Mouse (Mus musculus): ENCODE measurements around the gene Aatf.
A peak's percentile ranks its signal among the peaks of the same experiment; 100 is the strongest.

Aatf gene

DNA sequence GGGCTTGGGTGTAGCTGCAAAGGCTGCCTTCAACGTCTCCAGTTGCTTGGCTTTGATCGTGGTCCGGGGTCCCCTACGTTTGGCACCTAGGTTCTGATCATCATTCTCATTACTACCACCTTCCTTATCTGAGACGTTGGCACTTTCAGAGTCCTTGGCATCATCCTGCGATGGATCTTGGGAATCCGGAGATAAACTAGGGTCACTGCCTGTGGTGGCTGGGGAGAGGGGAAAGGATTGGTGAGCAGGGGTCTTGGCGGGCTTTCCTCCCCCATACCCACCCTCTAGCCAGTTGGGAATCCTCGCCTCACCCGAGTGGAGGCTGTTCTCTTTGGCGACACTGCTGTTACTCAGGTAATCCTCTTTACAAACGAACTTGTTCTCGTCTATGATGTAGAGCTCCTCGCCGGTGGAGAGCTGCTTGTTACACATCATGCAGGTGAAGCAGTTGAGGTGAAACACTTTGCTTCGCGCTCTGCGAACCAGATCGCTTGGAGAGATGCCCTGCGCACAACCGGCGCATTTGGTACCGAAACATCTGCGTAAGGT lies 8.5 kb upstream of the Aatf start:
- DNase-seq (ENCODE audit: low spot score) = no peak

DNA sequence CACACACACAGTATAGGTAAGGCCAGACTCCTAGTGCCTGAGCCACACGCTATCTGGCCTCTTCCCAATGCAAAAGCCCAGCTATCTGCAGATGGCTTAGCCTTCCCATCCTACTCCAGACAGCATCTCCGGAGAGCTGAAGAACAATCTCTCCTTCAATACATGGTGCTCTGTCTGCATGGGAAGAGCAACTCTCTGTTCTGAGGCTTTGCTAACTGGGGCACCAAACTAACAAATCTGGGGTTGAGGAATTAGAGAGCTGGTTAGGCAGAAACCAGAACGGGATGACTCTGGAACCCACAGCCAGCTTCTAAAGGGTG lies 7.7 kb upstream of the Aatf start:
- DNase-seq (ENCODE audit: low spot score) = no peak

DNA sequence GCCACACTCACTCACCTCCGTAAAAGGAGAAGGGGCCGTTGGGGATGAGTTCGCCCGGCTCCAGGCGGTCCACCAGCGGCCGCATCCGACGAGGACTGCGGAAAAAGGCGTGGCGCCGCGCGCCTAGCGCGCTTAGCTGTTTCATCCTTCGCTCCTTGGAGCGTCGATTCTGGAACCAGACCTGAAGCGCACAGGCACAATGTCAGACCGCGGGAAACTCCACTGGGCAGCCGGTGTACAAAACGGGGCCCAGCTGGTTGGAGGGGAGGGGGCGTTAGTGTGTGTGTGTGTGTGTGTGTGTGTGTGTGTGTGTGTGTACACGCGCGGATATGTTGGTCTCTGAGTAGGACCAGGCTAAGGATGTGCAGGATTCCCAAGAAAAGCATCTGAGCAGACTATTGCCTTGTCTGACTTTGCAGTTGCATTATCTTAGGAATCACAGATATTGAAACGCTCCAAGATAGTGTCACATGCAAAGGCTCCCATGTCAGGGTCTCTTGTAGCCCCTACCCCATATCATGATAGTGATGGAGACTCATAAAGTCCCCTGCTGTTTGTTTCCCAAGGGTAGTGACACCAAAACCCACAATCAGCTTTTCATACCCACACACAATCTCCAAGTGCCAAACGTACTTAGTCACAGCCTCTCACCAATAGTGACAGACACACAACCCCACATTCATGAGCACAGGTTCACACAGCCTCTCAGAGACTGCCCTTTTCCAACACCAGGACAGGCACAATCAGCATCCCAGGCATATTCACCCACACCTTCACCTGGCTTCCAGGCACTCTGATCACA lies 7.1 kb upstream of the Aatf start:
- no peak for DNase-seq (ENCODE audit: low spot score)

DNA sequence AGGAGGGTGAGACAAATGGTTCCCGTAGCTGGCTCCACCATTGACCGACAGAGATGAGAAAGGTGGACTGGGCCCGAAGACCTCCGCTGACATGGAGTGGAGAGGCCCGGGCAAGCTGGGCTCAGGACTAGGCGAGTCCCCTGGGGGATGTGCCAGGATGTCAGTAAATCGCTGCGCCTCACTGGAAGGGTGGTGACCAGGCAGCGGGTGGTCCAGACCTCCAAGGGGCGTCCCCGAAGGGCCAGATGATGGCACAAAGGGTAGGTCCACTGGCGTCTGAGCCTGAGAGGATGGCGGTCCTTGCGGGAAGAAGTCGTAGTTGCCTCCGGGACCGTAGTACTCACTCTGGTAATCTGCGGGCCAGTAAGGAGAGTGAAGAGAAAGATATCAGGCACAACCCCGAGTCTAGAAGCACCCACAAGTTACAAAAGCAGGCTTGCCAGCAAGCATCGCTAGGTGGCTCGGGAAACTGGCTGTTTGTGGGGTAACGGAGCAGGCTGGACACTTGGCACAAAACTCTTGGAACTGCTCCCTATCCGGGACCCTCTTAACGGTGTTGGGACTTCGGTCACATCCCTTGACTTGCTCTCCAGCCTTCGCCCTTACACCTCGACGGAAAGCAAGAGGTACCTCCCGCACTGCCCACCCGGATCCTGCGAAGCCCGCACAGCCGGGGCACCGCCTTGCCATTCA lies 6.4 kb upstream of the Aatf start:
- no peak for DNase-seq (ENCODE audit: low spot score)

DNA sequence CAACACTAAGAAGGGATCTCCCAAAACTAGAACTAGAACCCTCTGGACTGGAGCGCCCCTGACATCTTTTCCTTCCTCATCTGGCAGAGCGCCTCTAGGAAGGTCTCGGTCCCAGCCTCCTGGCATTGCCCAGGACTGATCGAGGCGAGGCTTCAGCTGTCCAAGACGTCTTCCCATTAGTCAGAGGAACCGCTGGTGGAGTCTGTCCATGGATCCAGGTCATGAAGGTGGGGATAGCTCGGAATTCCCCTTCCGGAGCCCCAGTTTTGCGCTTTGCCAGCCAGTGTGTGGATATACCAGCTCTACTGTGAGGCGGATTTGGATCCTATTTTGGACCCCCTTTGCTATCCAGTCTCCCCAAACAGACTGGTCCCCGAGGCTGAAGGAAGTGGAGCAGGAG lies 5.7 kb upstream of the Aatf start:
- DNase-seq (ENCODE audit: low spot score) = no peak

DNA sequence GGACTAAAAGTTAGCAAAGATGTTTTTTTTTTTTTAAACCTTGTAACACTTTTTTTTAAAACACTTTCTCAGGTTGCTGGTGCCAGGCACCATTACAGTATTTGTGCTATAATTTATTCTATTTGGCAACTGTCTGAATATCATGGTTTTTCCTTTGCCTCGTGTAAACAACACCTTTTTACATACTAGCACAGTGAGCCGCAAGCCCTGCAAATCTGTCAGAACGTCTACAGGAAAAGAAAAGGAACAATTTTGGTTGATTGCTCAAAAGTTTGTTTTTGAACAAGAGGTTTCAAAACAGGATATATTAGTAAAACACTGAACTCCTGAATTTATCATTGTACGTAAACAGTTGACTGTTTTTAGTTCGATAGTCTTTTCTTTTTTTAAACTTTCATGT lies 4.9 kb upstream of the Aatf start:
- no peak for DNase-seq (ENCODE audit: low spot score)

DNA sequence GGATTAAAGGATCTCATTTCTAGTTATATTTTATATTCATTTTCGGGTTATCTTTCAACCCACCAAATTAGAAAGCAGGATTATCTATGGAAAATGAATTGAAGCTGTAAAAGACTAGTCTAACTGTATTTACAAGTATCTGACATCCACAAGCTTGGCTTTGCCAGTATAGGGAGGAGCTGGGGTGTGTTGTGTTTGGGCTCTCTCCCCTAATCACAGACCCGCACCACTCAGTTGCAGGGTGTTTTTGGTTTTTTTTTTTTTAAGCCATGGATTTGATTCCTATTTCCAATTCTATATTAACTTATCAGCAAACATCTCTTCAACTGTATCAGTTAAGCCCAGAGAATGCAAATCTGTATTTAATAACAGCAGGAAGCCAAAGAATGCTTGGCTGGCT lies 4.1 kb upstream of the Aatf start:
- no peak for DNase-seq (ENCODE audit: low spot score)

DNA sequence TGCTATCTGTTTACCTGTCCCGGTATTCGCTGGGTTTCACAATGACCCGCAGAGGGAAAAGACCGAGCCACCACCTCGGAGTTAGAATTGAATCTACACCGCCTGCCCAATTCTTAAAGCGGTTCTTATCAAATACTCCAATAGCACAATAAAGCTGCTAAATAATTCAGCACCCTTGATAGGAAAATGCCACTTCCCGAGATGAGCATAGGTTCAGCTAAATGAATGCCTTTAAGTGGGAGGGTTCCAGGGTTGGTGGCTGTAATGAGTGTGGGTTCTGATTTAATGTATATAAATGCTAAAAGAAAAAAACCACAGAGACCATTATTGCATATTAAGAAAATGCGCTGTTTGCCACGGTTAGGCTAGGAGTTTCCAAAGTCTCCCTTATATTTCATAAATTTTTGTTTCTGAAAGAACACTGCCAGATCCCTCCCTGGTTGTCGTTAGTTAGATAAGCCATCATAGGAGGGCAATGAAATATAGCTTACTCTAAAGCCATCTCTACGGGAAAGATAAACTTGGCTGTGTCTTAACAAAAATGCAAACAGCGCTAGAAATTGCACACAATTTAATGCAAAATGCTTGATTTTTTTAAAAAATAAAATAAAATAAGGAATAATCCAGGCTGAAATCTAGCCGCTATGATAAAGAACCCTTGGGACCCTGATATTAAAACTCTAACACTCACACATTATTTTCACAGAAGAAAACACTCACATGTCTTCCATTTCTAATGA lies 3.3 kb upstream of the Aatf start:
- no peak for DNase-seq (ENCODE audit: low spot score)

DNA sequence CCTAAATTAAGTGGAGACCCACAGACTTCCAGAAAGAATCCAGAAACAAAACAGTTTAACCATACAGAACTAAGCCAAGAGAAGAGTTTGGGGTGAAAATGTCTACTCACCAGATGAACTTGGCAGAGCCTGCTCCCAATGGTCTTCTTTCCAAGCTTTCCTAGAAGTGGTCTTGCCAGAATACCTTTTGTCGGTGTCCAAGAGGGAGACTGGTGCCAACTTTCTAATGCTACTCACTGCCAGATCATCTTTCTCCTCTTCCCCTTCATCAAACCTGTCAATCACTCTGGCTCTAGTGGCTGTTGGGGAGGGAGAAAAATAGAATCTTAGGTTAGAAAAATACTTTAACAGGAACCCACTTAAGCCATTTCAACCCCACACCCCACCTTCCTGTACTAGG lies 1.3 kb downstream of the Aatf start:
- no peak for DNase-seq (ENCODE audit: low spot score)

DNA sequence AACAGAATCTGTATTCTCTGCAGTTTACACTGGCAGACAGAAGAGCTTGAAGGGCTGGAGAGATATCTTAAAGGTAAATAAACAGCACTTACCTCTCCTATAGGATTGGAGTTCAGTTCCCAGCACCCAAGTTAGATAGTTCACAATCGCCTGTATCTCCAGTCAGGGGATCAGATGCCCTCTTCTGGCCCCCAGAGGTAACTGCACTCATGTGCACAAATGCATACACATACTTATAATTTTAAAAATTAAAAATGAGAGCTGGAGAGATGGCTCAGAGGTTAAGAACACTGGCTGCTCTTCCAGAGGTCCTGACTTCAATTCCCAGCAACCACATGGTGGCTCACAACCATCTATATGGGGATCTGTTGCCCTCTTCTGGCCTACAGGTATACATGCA lies 9.0 kb downstream of the Aatf start:
- no peak for DNase-seq (ENCODE audit: low spot score)

DNA sequence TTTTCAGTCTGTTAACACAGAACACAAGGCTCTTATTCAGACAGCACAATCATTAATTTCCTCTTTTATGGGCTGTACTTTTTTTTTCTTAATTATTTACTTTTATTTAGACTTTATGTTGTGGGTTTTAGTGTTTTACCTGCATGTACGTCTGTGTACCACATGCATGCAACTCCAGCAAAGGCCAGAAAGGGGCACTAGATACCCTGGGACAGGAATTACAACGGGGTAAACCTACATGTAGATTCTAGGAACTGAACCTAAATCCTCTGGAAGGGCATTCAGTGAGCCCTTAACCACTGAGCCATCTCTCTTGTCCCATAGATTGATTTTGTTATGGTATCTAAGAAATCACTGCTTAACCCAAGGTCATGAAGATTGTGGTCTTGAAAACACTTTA lies 15.4 kb downstream of the Aatf start:
- peak; percentile 31 for DNase-seq (ENCODE audit: low spot score)

DNA sequence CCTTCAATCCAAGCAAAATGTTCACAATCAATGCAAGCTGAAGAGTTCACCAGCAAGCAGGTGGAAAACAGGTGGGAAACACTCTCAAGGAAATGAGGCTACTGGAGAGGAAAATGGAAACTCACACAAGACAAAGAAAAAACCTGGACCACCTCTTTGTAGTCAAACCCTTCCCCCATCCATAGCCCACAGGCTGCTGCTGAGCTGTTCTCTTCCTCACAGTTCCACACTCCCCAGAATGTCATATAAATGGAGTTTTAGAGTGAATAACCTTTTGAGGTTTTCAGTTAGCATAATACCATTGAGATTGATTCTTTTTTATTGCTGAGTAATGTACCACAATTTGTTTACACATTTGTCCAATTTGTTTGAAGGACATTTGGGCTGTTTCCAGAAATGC lies 16.4 kb downstream of the Aatf start:
- DNase-seq (ENCODE audit: low spot score) = no peak

DNA sequence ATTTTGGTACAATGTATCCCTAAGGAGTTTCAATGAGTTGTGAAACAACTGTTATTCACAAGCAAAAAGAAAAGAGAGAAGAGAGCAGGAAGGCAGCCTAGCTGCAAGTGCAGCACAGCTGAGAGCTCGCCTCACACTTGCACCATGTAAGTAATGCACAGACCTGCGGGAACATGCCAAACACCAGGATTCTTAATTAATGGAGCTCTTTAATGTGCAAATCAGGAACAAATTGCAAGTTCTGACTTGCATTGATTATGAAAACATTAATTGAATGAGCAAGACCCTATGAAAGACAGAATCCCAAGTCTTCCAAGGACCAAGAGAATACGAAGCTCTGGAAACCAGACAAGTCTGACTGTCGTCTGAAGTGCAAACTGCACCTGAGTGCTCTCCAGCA lies 17.5 kb downstream of the Aatf start:
- DNase-seq (ENCODE audit: low spot score) = no peak

DNA sequence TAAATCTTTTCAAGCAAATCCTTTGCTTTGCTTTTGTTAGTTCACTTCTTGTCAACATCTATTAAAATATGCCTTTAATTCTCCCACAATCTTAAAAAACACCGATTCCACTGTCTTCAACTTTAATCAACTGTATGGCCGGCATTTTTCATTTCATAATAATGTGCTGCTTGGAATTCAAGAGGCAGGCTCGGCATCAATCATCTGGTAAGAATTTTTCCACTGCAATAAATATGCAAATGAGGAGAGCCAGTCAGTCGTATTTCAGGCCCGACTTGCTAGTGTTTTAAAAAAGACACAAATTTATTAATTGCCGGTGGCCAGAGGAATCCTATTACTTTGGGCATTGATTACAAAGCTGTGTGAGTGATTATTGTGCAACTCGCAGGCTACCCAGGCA lies 31.7 kb downstream of the Aatf start:
- no peak for DNase-seq (ENCODE audit: low spot score)

DNA sequence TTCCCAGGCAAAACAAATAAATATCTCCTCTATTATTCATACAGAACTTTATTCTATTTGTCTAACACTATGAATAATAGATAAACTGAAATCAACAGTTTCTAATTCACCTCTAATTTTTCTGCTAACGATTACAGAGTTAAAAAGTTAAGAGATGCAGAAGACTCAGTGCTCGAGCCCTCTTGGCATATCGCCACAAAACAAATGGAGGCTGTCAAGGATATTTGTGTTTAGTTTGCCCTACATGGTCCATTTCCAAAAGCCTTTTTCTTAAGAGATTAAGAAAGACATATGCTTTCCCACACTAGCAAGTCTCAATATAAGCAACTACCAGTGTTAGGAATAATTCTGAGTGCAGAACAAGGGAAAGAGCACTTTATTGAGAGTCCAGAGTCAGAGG lies 32.9 kb downstream of the Aatf start:
- DNase-seq (ENCODE audit: low spot score) = no peak

DNA sequence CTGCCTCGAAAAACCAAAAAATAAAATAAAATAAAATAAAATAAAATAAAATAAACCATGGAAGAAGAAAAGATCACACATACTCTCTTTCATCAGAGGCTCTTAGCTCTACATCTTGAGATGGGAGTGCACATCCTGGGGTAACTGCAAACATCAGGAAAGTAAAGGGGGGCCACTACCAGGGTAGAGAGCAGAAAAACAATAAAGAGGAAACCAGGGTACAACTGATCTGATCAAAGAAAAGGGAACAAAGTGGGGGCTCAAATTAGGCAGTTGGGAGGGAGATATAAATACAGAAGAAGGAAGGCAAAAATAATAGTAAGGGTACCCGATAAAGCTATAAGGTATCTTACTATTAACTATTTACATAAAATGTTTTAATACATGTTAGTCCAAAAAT lies 36.7 kb downstream of the Aatf start:
- no peak for DNase-seq (ENCODE audit: low spot score)

DNA sequence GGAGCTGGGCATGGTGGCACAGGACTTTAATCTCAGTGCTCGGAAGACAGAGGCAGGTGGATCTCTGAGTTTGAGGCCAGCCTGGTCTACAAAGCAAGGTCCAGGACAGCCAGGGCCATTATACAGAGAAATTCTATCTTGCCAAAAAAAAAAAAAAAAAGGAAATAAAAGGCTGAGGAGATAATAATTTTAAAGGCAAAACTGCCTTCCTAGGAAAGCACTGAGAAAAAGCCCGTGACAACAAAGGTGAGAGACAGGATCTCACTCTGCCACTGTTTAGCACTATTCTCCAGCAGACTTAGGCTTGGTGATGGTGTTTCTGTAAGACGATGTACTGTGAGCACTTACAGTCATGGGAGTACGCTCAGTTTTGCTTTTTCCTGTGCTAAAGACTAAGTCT lies 37.3 kb downstream of the Aatf start:
- no peak for DNase-seq (ENCODE audit: low spot score)

DNA sequence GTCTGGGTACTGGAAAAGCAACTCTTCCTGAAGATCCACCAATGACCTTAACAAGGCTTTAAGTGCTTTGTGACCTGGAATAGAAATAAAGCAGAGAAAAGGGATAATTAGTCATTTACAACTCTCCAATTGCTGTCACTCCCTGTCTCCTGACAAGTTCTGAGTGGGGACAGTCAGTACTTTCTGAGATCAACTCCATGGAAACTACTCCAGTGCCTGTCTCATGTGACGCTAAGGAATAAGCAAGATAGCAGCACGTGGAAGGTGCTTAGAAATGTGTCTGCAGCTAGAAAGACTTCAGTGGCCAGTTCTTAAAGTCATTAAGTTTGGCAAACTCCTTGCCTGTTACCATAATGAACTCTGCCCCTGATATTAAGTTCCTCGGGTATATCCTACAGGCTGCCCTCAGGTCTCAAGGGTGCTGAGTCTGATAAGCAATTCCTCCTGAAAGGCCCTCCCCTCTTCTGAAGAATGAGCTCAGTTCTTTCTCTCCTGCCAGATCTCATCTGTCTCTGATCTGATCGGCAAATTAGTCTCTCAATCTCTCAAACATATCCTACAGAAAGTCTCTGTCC lies 40.1 kb downstream of the Aatf start:
- no peak for DNase-seq (ENCODE audit: low spot score)

DNA sequence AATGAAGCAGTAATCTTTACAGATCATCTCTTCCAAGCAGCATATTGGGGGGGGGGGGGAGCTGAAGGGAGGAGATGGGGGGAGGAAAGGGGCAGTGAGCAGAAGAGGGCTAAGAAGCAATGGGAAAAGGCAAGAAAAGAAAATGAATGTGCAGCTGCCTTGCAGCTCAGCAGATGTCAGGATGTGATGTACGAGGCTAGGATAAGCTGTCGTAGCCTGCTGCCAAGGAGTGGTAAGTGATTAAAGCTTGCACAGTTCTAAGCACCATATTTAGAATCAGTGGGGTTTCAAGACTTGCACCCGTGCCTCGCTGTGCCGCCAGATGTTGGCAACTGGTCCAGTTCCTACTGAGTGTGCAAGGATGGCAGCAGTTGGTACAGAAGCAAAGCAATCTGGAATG lies 48.8 kb downstream of the Aatf start:
- no peak for DNase-seq (ENCODE audit: low spot score)

DNA sequence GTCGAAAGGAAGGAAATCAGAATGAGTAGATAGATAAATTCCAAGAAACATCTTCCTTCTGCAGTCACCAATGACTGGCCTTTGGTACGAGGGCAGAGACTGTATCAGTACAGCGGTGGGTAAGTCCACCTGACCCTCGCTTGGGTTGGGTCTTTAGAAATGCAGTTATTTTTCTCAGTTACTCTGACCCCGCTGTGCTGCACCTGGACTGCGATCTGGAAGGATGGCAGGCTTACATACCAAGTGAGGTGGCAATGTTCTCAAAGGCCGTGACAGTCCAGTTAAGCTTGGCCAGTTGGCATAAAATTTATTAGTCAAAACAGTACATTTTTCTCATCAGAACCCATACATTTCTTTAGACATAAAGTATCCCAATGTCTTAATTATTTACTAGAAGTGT lies 59.4 kb downstream of the Aatf start:
- no peak for DNase-seq (ENCODE audit: low spot score)

DNA sequence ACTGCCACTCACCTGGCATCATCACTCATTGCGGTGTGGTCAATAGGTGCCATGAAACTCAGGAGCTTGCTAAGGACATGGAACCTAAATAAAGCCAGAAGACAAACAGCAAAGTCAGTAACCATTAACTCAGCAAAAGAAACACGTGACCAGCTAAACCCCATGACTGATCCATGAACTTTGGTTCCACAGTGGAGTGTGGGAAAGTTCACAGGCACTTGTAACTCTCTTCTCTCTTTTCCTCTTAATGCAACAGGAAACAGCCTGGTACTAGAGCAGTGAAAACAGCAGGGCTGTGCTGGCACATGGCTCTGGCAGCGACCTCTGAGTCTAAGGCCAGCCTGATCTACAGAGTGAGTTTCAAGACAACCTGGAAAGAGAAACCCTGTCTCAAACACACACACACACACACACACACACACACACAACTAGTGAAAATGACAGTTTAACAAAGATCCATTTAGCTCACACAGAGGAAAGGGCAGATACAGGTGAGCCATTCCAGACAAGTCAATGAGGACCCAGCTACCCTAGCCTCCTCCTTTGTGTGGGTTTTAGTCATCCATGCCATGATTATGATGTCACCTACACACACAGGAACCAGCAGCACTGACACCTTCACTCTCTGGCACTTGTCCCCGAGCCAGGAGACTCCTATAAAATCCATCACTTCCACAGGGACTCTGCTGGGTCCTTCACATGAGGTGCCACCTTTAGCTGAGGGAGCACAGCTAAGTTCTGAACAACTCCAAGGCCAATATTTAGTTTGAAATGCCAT lies 70.6 kb downstream of the Aatf start:
- DNase-seq (ENCODE audit: low spot score) = no peak

DNA sequence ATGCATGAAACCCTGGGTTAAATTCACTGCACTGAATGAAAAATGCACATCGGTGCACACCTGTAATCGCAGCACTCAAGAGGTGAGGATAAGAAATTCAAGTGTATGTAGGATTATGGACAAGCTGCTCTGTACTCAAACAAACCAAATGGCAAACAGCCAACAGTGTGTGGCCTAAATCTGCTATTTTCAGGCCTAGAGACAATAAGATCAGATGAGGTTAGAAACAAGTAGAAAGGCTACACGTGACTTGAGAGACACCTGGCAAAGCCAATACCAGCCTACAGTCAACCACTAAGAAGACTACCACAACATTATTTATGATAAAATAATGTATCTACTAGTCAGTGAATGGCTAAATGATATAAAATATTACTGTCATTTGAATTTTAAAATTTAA lies 72.9 kb downstream of the Aatf start:
- no peak for DNase-seq (ENCODE audit: low spot score)

Measured in embryo, embryonic 10 days (tissue).